Mouse (Mus musculus) CH12.LX (cell line): ENCODE measurements around the gene Esp16. TPM values are rescaled to one million over a fixed set of nuclear protein-coding genes. Genes with fewer than 3 reads are reported as not detected.
"Not testable (repeated sequence)": the region's sequence is repeated elsewhere in the genome, so short reads cannot be mapped to it uniquely, and the experiment has no call there.

Experiments used
- DNase-seq: peaks from one replicate; pipeline ENCODE4 v3.0.0-alpha.2; 2013; ENCODE audit errors: extremely low read depth
- H3K27ac ChIP-seq: 2 replicates; pipeline ENCODE4 v1.5.1; 2012; ENCODE audit warnings: low read depth, mild to moderate bottlenecking, control low read depth, moderate library complexity; ENCODE audit not compliant: insufficient read depth
- H3K27me3 ChIP-seq: replicated peaks from 2 replicates; pipeline ENCODE3; 2012; ENCODE audit warnings: inconsistent platforms
- H3K36me3 ChIP-seq, 2 experiments: replicated peaks in 1 of 2; 2 replicates each; pipeline versions ENCODE3 to v1.6.1; 2012; ENCODE audit warnings: inconsistent platforms in 1 of 2, low read length in 1 of 2, mild to moderate bottlenecking in 1 of 2, mixed read lengths in 1 of 2, moderate library complexity in 1 of 2; ENCODE audit not compliant: control insufficient read depth in 1 of 2, insufficient read depth in 1 of 2
- H3K4me1 ChIP-seq, 2 experiments: 2 replicates each; pipeline ENCODE4 v1.6.1; 2012; ENCODE audit warnings: inconsistent platforms in 1 of 2, moderate library complexity in 1 of 2; ENCODE audit not compliant: insufficient read depth in 2 of 2, control insufficient read depth in 1 of 2
- H3K4me2 ChIP-seq: 2 replicates; pipeline ENCODE4 v1.6.1; 2012; ENCODE audit warnings: low read depth, mild to moderate bottlenecking, control low read depth; ENCODE audit not compliant: poor library complexity, insufficient read depth, severe bottlenecking
- H3K4me3 ChIP-seq, 3 experiments: fragments of 150-350 bp in 1 of 3; sonication (generic) in 1 of 3; replicated peaks in 1 of 3; 2 replicates each; pipeline versions ENCODE3 to v1.5.1; 2011 to 2012; ENCODE audit warnings: low read depth in 2 of 3, low read length in 2 of 3, mild to moderate bottlenecking in 2 of 3, moderate library complexity in 2 of 3, control low read depth in 1 of 3, improper control_type of control experiment in 1 of 3, inconsistent platforms in 1 of 3, mixed read lengths in 1 of 3; ENCODE audit not compliant: poor library complexity in 1 of 3
- H3K79me2 ChIP-seq: replicated peaks from 2 replicates; pipeline ENCODE4 v1.6.1; 2012; ENCODE audit warnings: mild to moderate bottlenecking, moderate library complexity; ENCODE audit not compliant: control insufficient read depth, poor library complexity, insufficient read depth, severe bottlenecking; ENCODE audit errors: extremely low read depth
- H3K9ac ChIP-seq: 2 replicates; pipeline ENCODE4 v1.6.1; 2012; ENCODE audit warnings: low read depth, mild to moderate bottlenecking, control low read depth, moderate library complexity; ENCODE audit not compliant: insufficient read depth
- H3K9me3 ChIP-seq: replicated peaks from 2 replicates; pipeline ENCODE3; 2012; ENCODE audit warnings: low read length, inconsistent platforms, mixed read lengths
- dilution Hi-C: fragments of 300-500 bp; cut with MboI; formaldehyde crosslinking; loops from 2 replicates; pipeline ENCODE4 v1.14.3; 2020; ENCODE audit warnings: low sequenced_read_pairs; ENCODE audit not compliant: extremely low pct_unique_long_range_greater_than_20kb, extremely low pct_ligation_motif_present
- in situ Hi-C: fragments of 300-500 bp; cut with MboI; formaldehyde crosslinking; loops from 3 replicates; pipeline ENCODE4 v1.14.3; 2019; ENCODE audit warnings: low sequenced_read_pairs, low pct_ligation_motif_present, low pct_unique_long_range_greater_than_20kb, mixed read lengths
- polyA plus RNA-seq: library from polyadenylated mRNA; unstranded; fragments of >175 nt; gene quantifications from 2 replicates; pipeline ENCODE4 v1.2.1, GENCODE M21; 2012; ENCODE audit warnings: low read depth; ENCODE audit not compliant: insufficient read length
- total RNA-seq, 2 experiments: library from RNA; depleted of rRNA; stranded (reverse); fragments of 300-350 nt in 1 of 2; fragments of >200 nt in 1 of 2; gene quantifications; 2 replicates each; pipeline ENCODE4 v1.2.3; 2012 to 2014

The Esp16 gene
- total RNA-seq (2012; rRNA removed) (not detected in 2 replicates), total RNA-seq (2014; rRNA removed) (not detected in 2 replicates), polyA plus RNA-seq (not detected in 2 replicates)

DNA sequence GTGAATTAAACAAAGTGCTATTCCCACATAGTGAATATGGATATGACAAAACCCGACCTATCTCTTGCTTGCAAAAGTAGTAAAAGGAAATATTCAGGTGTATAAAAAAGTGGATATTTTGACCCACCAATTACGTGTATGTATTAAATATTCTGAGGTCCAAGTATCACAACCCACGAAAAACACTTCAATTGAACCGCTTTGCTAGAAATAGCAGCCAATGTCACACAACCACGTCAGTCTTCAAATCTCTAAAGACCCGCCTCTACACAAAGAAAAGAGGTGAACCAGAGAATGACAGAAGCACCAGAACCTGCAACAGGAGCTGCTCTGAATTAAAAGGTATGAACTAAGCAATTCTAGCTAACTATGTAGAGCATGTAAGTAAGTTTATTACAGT, at the start of gene Esp16:
Gene Esp16, plus strand, starts transcription at position 301 of the 400 bp plus-strand sequence.
- H3K27ac ChIP-seq, dilution Hi-C loops, DNase-seq, H3K4me1 ChIP-seq, H3K9ac ChIP-seq, H3K4me3 ChIP-seq, in situ Hi-C loops, H3K4me2 ChIP-seq, H3K79me2 ChIP-seq, H3K27me3 ChIP-seq, H3K36me3 ChIP-seq, H3K9me3 ChIP-seq: not testable (repeated sequence)

DNA sequence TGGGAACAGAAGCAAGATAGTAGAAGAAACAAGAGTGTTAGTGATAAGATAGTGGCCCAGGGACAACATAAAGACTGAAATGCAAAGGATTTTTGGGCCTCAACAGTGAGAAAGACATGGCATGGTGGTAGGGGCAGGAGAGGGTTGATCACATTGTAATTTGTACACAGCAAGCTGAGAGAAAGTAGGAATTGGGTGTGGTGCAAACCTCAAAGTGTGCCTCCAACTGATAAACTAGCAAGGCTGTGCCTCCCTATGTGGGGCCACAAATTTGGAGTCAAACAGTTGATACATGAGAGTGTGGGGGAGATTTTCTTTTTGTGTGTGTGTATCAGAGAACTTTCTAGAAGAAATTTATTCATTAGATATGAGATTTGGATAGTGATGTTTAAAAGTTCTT, 37.9 kb upstream of the Esp16 start:
- H3K4me3 ChIP-seq, H3K36me3 ChIP-seq, H3K4me2 ChIP-seq, H3K27ac ChIP-seq, H3K4me1 ChIP-seq, H3K27me3 ChIP-seq, DNase-seq, H3K9me3 ChIP-seq, H3K79me2 ChIP-seq, in situ Hi-C loops, H3K9ac ChIP-seq, dilution Hi-C loops: not testable (repeated sequence)

Other genes starting within 250 kb of the Esp16 start
- not detected in 2 replicates for gene Esp18, start 129.8 kb upstream of the Esp16 start, total RNA-seq (2012; rRNA removed)
- not detected in 2 replicates for gene Esp18, start 129.8 kb upstream of the Esp16 start, total RNA-seq (2014; rRNA removed)
- gene Esp18, start 129.8 kb upstream of the Esp16 start, polyA plus RNA-seq = not detected in 2 replicates
- not detected in 2 replicates for gene Esp15, start 104.8 kb downstream of the Esp16 start, total RNA-seq (2012; rRNA removed)
- gene Esp15, start 104.8 kb downstream of the Esp16 start, total RNA-seq (2014; rRNA removed) = not detected in 2 replicates
- gene Esp15, start 104.8 kb downstream of the Esp16 start, polyA plus RNA-seq = not detected in 2 replicates